Mouse (Mus musculus): ENCODE results near the gene Pxmp2. TPM values are rescaled to one million over a fixed set of nuclear protein-coding genes. Genes with fewer than 3 reads are reported as not detected.

Pxmp2 gene
- polyA plus RNA-seq, 1 experiment from 2014 or later: 24.4 TPM

DNA sequence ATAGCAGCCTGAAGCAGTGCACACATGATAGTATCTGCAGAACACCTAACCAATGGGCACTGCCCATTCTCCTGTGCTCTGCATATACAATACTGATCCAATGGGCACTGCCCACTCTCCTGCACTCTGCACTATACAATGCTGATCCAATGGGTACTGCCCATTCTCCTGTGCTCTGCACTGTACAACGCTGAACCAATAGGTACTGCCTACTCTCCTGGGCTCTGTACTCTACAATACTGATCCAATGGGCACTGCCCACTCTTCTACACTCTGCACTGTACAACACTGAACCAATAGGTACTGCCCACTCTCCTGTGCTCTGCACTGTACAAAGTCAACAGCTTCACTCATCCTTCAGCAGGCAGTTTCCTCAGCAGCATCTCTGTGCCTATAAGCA lies 9.1 kb downstream of the Pxmp2 start:
- H3K27ac ChIP-seq: no peak overlapping the region
- peak; percentile 45 for ATAC-seq
- no peak overlapping the region for H3K9ac ChIP-seq
- peaks cover 22% of the 10 kb centered on the region for H3K4me1 ChIP-seq
- 77% methylated on average over 1 of the region's 1 CpGs for WGBS (ENCODE audit: insufficient replicate concordance)
- peaks cover 12% of the 10 kb centered on the region for H3K36me3 ChIP-seq
- H3K4me2 ChIP-seq: no peak overlapping the region
- H3K4me3 ChIP-seq: no peak overlapping the region
- no peaks in the 10 kb centered on the region for H3K9me3 ChIP-seq (replicated peaks)
- no peaks in the 10 kb centered on the region for H3K27me3 ChIP-seq (replicated peaks)

DNA sequence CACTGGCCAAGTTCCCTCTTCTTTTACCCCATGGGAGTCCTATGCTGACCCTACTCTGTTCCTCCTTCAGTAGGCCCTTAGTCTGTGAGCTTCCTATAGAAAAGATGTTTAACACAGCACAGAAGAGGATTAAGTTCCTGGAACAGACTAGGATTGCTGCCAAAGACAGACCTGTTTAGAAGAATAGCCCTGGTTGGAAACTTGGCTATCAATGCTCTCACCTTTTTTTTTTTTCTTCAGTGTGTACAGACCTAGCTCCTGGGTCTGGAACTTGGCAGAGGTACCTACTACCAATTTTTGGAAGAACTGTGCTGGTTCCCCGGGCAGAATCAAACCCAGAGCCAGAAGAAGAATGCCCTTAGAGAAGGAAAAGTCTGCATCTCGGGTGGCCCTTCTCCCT lies 9.6 kb downstream of the Pxmp2 start:
- Histone ChIP-seq H3K9me3 (replicated peaks) (no peaks in the 10 kb centered on the region), H3K36me3 (peaks cover 12% of the 10 kb centered on the region), H3K27me3 (replicated peaks) (no peaks in the 10 kb centered on the region), H3K4me3 (no peak overlapping the region), H3K4me2 (no peak overlapping the region), H3K4me1 (peaks cover 22% of the 10 kb centered on the region), H3K9ac (no peak overlapping the region), H3K27ac (no peak overlapping the region)
- 67% methylated on average over 2 of the region's 2 CpGs for WGBS (ENCODE audit: insufficient replicate concordance)
- ATAC-seq: no peak

DNA sequence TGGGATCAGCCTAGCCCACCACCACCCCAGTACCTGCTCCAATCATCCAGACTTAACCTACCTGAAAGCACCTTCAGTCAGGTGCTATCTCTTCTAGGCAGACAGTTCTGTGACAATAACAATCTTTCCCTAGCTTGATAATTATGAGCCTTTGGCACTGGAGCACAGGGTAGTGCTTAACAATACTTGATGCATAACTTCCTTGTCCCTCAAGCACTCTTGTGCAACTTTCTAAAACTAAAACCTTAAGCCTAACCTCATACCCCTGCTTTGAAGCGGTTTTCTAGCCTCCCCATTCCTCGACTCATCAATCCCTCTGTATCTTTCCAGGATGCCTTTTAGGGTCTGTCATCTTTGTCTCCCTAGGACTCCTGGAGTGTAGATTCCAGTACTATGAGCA lies 11.1 kb downstream of the Pxmp2 start:
- Histone ChIP-seq H3K4me3 (no peak overlapping the region), H3K36me3 (peaks cover 12% of the 10 kb centered on the region), H3K27ac (no peak overlapping the region), H3K9me3 (replicated peaks) (no peaks in the 10 kb centered on the region), H3K9ac (no peak overlapping the region), H3K4me1 (peaks cover 27% of the 10 kb centered on the region), H3K27me3 (replicated peaks) (no peaks in the 10 kb centered on the region), H3K4me2 (no peak overlapping the region)
- WGBS (ENCODE audit: insufficient replicate concordance): 58% methylated on average over 2 of the region's 2 CpGs
- no peak for ATAC-seq

DNA sequence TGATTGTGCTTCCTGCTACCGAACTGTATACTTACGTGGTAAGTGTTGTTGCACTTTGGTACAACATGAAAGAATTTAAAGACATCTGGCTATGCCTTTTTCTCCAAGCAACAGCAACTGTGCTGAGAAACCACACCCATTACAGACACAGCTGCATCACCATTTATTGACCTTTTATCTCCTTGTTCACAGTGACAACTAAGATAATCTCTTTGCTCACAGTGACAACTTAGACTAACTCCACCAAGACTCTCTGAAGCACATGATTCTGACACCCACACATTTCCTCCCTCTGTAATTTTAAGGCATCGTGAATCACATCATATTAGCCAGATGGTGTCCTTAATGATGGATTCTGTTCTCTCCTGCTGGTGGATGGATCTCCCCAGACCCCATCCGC lies 11.8 kb downstream of the Pxmp2 start:
- H3K27ac ChIP-seq: peak overlapping the region; percentile 47; the same call in 1 of the 2 replicates
- no peaks in the 10 kb centered on the region for H3K27me3 ChIP-seq (replicated peaks)
- H3K4me2 ChIP-seq: peak overlapping the region; percentile 20; the same call in 1 of the 2 replicates
- H3K9me3 ChIP-seq (replicated peaks): no peaks in the 10 kb centered on the region
- H3K9ac ChIP-seq: 0 out of 2 replicates have a peak overlapping the region, but pooled peaks have one; percentile 0
- peaks cover 28% of the 10 kb centered on the region for H3K4me1 ChIP-seq
- peak; percentile 55; the same call in 1 of the 2 replicates for ATAC-seq
- H3K4me3 ChIP-seq: no peak overlapping the region
- H3K36me3 ChIP-seq: peaks cover 12% of the 10 kb centered on the region
- WGBS (ENCODE audit: insufficient replicate concordance): 66% methylated on average over 4 of the region's 4 CpGs

DNA sequence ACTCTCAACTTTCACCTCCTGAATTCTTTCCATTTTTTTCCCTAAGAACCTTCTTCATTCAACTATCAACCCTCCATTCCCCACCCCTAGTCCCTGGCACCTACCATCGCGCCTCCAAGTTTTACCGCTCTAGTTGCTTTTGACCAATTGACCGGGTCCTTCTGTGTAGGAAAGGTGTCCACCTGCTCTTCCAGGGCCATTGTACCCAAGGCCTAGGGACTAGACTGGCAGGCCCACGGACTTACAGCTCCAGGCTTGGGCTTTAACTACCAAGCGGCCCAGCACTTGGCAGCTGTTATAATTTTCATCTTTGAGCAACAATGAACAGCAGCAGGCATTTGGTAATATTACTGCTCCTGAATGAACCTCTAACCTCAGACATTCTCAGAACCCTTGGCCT lies 15.7 kb downstream of the Pxmp2 start:
- 87% methylated on average over 6 of the region's 6 CpGs for WGBS (ENCODE audit: insufficient replicate concordance)
- H3K9me3 ChIP-seq (replicated peaks): no peaks in the 10 kb centered on the region
- H3K4me1 ChIP-seq: peaks cover 43% of the 10 kb centered on the region
- no peaks in the 10 kb centered on the region for H3K27me3 ChIP-seq (replicated peaks)
- peaks cover 25% of the 10 kb centered on the region for H3K36me3 ChIP-seq
- H3K9ac ChIP-seq: no peak overlapping the region
- H3K4me2 ChIP-seq: peak overlapping the region; percentile 32; the same call in 1 of the 2 replicates
- no peak for ATAC-seq
- no peak overlapping the region for H3K4me3 ChIP-seq
- no peak overlapping the region for H3K27ac ChIP-seq

DNA sequence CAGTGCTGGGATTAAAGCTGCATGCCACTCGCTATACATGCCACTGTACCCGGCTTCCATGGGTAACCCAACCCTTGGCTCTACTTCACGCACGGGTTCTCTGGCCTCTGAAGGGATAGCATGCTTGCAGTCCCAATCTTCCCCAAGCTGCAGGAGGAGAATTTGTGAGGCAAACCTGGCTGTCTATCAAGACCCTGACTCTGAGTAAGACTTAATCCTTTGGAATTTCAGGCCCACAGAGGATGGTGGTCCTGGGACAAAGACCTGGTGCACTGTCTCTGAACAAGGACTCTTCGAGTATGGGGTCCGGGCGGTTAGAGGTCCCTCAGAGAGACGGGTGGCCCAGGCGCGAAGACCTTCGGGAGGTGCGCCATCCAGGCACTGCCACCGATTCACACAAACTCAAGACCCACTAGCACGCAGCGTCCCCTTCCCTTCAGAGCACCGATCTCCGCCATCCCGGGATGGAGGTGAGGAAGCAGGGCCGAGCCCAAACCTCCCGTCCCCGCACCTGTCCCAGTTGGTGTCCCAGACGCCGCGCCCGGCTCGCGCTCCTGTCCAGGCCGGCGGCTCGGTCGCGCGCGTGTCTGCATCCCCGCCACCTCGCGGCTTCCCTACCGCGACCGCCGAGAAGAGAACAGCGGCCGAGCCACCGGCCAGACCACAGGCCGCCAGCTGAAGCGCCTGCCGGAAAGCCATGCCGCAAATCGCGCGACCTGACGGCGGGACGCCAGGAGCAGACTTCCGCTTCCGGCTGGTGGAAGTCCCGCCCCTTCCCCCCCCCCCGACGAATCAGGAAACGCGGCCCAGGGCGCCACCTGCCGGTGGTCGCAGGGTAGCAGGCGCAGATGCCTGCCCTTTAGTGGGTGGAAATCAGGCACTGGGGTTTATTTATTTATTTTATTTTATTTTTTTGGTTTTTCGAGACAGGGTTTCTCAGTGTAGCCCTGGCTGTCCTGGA lies 16.6 kb downstream of the Pxmp2 start, which contains the start of gene Pgam5:
TSS of gene Pgam5 (minus strand) at position 773 of the 961 bp plus-strand sequence.
- Histone ChIP-seq H3K4me1 (peaks cover 37% of the 10 kb centered on the region), H3K27ac (peak within 1 kb of the TSS; percentile 76), H3K36me3 (peaks cover 33% of the 10 kb centered on the region), H3K27me3 (replicated peaks) (no peaks in the 10 kb centered on the region), H3K4me2 (peak within 1 kb of the TSS; percentile 87), H3K9me3 (replicated peaks) (no peaks in the 10 kb centered on the region), H3K4me3 (peak within 1 kb of the TSS; percentile 87), H3K9ac (peak within 1 kb of the TSS; percentile 92)
- peak; percentile 81 for ATAC-seq
- under 1% methylated on average over 66 of the region's 66 CpGs for WGBS (ENCODE audit: insufficient replicate concordance)

DNA sequence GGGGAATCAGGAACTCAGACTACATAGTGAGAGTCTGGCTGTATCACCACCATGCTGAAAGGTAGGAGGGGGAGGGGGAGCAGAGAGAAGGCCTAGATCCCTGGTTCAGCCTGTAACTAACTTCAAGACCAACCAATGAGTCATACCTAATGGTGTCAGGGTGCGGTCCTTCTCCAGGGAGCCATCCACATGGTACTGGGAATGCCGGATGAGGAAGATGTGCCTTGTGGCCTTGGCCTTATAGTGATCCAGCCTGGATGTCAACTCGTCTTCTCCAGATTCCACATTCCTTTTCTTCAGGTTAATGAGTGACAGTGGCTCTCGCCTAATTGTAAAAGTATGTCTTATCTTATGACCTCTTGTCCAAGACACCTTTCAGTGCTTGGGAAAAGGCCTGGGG lies 19.0 kb downstream of the Pxmp2 start:
- Histone ChIP-seq H3K9ac (no peak overlapping the region), H3K36me3 (peaks cover 50% of the 10 kb centered on the region), H3K4me3 (no peak overlapping the region), H3K4me1 (peaks cover 28% of the 10 kb centered on the region), H3K27ac (no peak overlapping the region), H3K9me3 (replicated peaks) (no peaks in the 10 kb centered on the region), H3K27me3 (replicated peaks) (no peaks in the 10 kb centered on the region), H3K4me2 (no peak overlapping the region)
- ATAC-seq: no peak
- WGBS (ENCODE audit: insufficient replicate concordance): 78% methylated on average over 4 of the region's 4 CpGs

DNA sequence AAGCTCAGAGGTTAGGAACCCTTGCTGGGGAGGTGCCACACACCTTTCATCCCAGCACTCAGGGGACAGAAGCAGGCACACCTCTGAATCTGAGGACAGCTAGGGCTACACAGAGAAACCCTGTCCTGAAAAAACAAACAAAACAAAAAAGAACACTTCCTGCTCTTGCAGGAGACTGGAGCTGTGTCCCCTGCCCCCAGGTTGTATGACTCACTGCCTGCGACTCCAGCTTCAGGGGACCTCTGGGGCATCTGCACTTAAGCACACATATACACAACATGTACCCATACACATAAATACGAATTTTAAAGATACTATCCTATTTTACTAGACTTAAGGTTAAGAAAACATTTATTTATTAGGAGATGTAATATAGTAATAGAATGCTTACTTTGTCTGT lies 41.9 kb downstream of the Pxmp2 start:
- no peaks in the 10 kb centered on the region for H3K4me1 ChIP-seq
- no peaks in the 10 kb centered on the region for H3K27me3 ChIP-seq (replicated peaks)
- H3K4me3 ChIP-seq: no peak overlapping the region
- H3K9me3 ChIP-seq (replicated peaks): no peaks in the 10 kb centered on the region
- peaks cover 98% of the 10 kb centered on the region for H3K36me3 ChIP-seq
- no peak overlapping the region for H3K9ac ChIP-seq
- ATAC-seq: no peak
- 72% methylated on average over 2 of the region's 2 CpGs for WGBS (ENCODE audit: insufficient replicate concordance)
- no peak overlapping the region for H3K4me2 ChIP-seq
- H3K27ac ChIP-seq: no peak overlapping the region

DNA sequence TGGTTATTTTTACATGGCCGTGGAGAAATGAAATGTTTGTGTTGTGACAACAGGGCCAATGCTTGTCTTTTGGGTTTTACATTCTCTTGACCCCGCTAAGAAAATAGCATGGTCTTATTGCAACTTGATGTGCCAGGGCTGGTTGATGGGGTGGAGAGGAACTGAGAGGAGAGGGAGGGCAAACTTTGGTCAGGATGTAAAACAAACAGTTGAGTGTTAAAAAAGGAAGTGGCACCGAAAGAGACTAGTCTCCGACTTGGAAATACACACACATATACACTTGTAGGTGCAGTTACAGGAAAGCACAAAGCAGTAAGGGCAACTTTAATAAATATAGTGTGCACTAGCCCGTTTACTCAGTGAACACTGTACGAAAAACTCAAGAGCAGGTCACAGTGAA lies 53.6 kb downstream of the Pxmp2 start:
- Histone ChIP-seq H3K9me3 (replicated peaks) (no peaks in the 10 kb centered on the region), H3K27me3 (replicated peaks) (no peaks in the 10 kb centered on the region), H3K4me2 (peak overlapping the region; percentile 84), H3K36me3 (peaks cover 41% of the 10 kb centered on the region), H3K27ac (no peak overlapping the region), H3K4me1 (peaks cover 25% of the 10 kb centered on the region), H3K9ac (peak overlapping the region; percentile 19; the same call in 1 of the 2 replicates), H3K4me3 (peak overlapping the region; percentile 94)
- no peak for ATAC-seq
- 61% methylated on average over 6 of the region's 6 CpGs for WGBS (ENCODE audit: insufficient replicate concordance)

DNA sequence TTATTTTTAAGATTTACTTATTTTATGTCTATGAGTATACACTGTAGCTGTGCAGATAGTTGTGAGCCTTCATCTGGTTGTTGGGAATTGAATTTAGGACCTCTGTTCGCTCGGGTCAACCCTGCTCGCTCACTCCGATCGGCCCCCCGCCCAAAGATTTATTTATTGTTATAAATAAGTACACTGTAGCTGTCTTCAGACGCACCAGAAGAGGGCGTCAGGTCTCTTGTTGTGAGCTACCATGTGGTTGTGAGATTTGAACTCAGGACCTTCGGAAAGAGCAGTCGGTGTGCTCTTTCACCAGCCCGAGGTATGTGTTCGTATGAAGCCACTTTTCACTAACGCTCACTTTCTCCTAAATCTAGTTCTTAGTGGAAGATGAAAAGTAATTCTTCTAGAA lies 54.3 kb downstream of the Pxmp2 start:
- peak overlapping the region; percentile 94 for H3K4me3 ChIP-seq
- no peaks in the 10 kb centered on the region for H3K9me3 ChIP-seq (replicated peaks)
- ATAC-seq: no peak
- WGBS (ENCODE audit: insufficient replicate concordance): 36% methylated on average over 13 of the region's 13 CpGs
- peak overlapping the region; percentile 84 for H3K4me2 ChIP-seq
- peaks cover 40% of the 10 kb centered on the region for H3K36me3 ChIP-seq
- H3K27ac ChIP-seq: peak overlapping the region; percentile 99
- peak overlapping the region; percentile 95 for H3K9ac ChIP-seq
- peaks cover 25% of the 10 kb centered on the region for H3K4me1 ChIP-seq
- no peaks in the 10 kb centered on the region for H3K27me3 ChIP-seq (replicated peaks)

DNA sequence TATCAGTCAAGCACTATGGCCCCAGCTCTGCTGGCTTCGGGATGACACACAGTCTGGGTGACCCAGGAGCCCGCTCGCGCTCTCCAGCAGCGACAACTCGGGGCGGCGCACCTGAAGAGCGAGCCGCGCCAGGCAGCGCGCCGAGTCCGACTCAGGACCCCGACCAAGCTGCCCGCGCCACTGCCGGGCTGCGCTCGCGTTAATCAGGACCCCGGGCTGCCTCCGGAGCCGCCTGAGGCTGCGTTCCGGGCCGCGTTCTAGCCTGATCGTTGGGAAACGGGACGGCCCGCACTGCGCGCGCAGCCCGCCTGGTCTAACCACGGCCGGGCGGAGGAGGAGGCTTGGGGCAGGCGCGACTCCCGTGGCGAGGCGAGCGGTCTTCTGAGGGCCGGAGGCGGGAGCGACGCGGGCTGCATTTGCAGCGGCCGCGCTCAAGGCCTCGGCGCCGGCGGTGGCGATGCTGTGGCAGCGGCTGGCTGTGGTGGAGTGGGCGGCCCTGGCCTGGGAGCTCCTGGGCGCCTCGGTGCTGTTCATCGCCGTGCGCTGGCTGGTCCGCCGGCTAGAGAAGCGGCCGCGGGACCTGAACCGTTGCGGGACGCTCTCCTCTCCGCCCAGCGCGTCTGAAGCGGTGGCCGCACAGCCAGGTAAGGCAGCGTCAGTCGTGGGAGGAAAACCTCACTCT lies 55.1 kb downstream of the Pxmp2 start, which contains the start of gene Ankle2:
TSS of gene Ankle2 (plus strand) at position 225 of the 682 bp plus-strand sequence.
- Histone ChIP-seq H3K4me2 (peak within 1 kb of the TSS; percentile 84), H3K27ac (peak within 1 kb of the TSS; percentile 99), H3K9ac (peak within 1 kb of the TSS; percentile 95), H3K9me3 (replicated peaks) (no peaks in the 10 kb centered on the region), H3K4me3 (peak within 1 kb of the TSS; percentile 94), H3K4me1 (peaks cover 25% of the 10 kb centered on the region), H3K27me3 (replicated peaks) (no peaks in the 10 kb centered on the region), H3K36me3 (peaks cover 36% of the 10 kb centered on the region)
- peak; percentile 95 for ATAC-seq
- WGBS (ENCODE audit: insufficient replicate concordance): under 1% methylated on average over 77 of the region's 81 CpGs

DNA sequence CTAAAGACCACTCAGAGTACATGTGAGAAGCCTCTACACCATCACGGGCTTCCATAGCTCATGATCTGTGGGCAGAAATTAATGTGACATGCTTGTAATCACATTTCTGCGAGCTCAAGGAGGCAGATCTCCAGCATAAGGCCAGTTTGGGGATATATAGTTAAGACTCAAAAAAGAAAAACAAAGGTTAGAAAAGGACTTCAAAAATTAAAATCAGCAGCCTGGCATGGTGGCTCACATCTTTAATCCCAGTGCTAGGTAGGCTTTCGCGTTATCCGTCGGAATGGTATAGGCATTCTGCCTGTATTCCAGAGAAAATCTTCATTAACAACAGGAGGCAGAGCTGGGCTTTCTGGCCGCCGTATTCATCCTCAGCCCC lies 55.6 kb downstream of the Pxmp2 start:
- WGBS (ENCODE audit: insufficient replicate concordance): 7% methylated on average over 8 of the region's 8 CpGs
- no peaks in the 10 kb centered on the region for H3K27me3 ChIP-seq (replicated peaks)
- H3K4me3 ChIP-seq: peak overlapping the region; percentile 94
- no peak for ATAC-seq
- peak overlapping the region; percentile 99 for H3K27ac ChIP-seq
- H3K36me3 ChIP-seq: peaks cover 35% of the 10 kb centered on the region
- peaks cover 25% of the 10 kb centered on the region for H3K4me1 ChIP-seq
- H3K9ac ChIP-seq: peak overlapping the region; percentile 95
- no peaks in the 10 kb centered on the region for H3K9me3 ChIP-seq (replicated peaks)
- H3K4me2 ChIP-seq: peak overlapping the region; percentile 84

Data from liver, embryonic 12.5 days (tissue).